Mouse (Mus musculus) forebrain, embryonic 14.5 days (tissue): ENCODE measurements at regions not wholly inside any gene's neighbourhood (a gene's known extent, or its start where the extent isn't known, plus 50 kb on each side); places are given as distances from the start of the nearest gene placed in this dataset.

Source experiments
- ATAC-seq: fragments of 200-750 bp; cut with Nextera tagmentation; 2 replicates; pipeline ENCODE4 v1.8.0; 2017; ENCODE audit warnings: mild to moderate bottlenecking, moderate library complexity
- DNase-seq: peaks from one replicate; pipeline ENCODE4 v3.0.0-alpha.2; 2015; ENCODE audit warnings: low spot score
- H3K27ac ChIP-seq: fragments of 300-500 bp; sonication (generic); 2 replicates; pipeline ENCODE4 v1.5.1; 2014; ENCODE audit warnings: low read depth, mild to moderate bottlenecking, control low read depth, low read length, moderate library complexity
- H3K27me3 ChIP-seq: fragments of 300-500 bp; sonication (generic); replicated peaks from 2 replicates; pipeline ENCODE4 v1.6.1; 2014; ENCODE audit warnings: low read length, control low read depth, mixed read lengths; ENCODE audit not compliant: control insufficient read depth, insufficient read depth
- H3K36me3 ChIP-seq: fragments of 300-500 bp; sonication (generic); 2 replicates; pipeline ENCODE4 v1.6.1; 2014; ENCODE audit warnings: low read length, control low read depth; ENCODE audit not compliant: control insufficient read depth, insufficient read depth
- H3K4me1 ChIP-seq: fragments of 300-500 bp; sonication (generic); 2 replicates; pipeline ENCODE4 v1.6.1; 2014; ENCODE audit warnings: antibody characterized with exemption, low read length, control low read depth; ENCODE audit not compliant: control insufficient read depth, insufficient read depth
- H3K4me2 ChIP-seq: fragments of 300-500 bp; sonication (generic); 2 replicates; pipeline ENCODE4 v1.6.1; 2014; ENCODE audit warnings: mild to moderate bottlenecking, control low read depth, low read length
- H3K4me3 ChIP-seq: fragments of 300-500 bp; sonication (generic); 2 replicates; pipeline ENCODE4 v1.5.1; 2014; ENCODE audit warnings: low read depth, low read length, control low read depth
- H3K9ac ChIP-seq: fragments of 300-500 bp; sonication (generic); 2 replicates; pipeline ENCODE4 v1.6.1; 2014; ENCODE audit warnings: mild to moderate bottlenecking, low read length, control low read depth, moderate library complexity
- H3K9me3 ChIP-seq: fragments of 300-500 bp; sonication (generic); replicated peaks from 2 replicates; pipeline ENCODE4 v1.6.1; 2016; ENCODE audit warnings: low read length, control low read depth, mixed read lengths; ENCODE audit not compliant: control insufficient read depth
- WGBS: fragments of 180-500 bp; shearing (Covaris S2); extraction: QIAGEN DNeasy Blood & Tissue Kit; methylation state at CpG from one replicate; pipeline ENCODE4 v1.1.7; 2014; 5-methylcytosine and 5-hydroxymethylcytosine counted together

- Histone ChIP-seq H3K36me3 (no peaks in the 10 kb centered on the region), H3K9ac (no peak overlapping the region), H3K4me1 (no peaks in the 10 kb centered on the region), H3K4me3 (no peak overlapping the region), H3K27ac (no peak overlapping the region), H3K27me3 (no peaks in the 10 kb centered on the region), H3K9me3 (no peaks in the 10 kb centered on the region), H3K4me2 (no peak overlapping the region)
- WGBS = 94% methylated on average over 1 of the region's 1 CpGs
- DNase-seq (no peak), ATAC-seq (no peak)
These were observed 177.6 kb upstream of the Map3k7 start for GRCm38 (mm10) chr4:31786284-31786683.

DNA sequence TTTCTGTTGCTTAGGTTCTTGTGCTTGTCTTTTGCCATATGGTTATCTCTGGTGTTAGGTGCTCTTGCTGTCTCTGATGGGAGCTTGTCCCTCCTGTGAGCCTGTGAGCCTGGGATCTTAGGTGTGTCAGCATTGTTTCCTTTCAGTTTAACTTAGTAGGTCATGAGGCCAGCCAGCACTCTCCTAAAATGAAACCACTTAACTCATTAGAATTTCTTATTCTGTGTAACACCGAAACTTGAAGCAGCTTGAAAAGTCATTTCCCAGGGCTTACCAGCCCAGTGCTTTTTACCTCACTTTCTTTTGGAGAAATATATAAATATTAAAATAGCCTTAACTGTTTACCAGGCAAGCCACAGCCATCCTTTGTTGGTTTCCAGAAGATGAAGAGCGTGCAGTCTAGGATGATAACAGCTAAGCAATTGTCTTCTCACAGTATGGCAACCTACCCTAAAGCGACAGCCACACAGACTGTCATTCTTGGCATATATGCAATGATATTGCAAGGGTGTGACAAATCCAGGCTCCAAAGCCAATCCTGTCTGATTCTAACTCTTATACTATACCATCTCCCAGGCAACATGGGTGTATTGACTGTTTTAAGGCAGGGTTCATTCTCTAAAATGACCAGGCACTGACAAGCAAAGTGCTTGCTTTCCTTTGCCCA lies 146.2 kb upstream of the Map3k7 start:
- H3K4me1 ChIP-seq = no peaks in the 10 kb centered on the region
- WGBS = 85% methylated on average over 3 of the region's 3 CpGs
- ATAC-seq = no peak
- H3K36me3 ChIP-seq = no peaks in the 10 kb centered on the region
- no peaks in the 10 kb centered on the region for H3K27me3 ChIP-seq
- no peak overlapping the region for H3K4me2 ChIP-seq
- H3K27ac ChIP-seq = no peak overlapping the region
- no peaks in the 10 kb centered on the region for H3K9me3 ChIP-seq
- H3K4me3 ChIP-seq = no peak overlapping the region
- no peak overlapping the region for H3K9ac ChIP-seq
- no peak for DNase-seq

DNA sequence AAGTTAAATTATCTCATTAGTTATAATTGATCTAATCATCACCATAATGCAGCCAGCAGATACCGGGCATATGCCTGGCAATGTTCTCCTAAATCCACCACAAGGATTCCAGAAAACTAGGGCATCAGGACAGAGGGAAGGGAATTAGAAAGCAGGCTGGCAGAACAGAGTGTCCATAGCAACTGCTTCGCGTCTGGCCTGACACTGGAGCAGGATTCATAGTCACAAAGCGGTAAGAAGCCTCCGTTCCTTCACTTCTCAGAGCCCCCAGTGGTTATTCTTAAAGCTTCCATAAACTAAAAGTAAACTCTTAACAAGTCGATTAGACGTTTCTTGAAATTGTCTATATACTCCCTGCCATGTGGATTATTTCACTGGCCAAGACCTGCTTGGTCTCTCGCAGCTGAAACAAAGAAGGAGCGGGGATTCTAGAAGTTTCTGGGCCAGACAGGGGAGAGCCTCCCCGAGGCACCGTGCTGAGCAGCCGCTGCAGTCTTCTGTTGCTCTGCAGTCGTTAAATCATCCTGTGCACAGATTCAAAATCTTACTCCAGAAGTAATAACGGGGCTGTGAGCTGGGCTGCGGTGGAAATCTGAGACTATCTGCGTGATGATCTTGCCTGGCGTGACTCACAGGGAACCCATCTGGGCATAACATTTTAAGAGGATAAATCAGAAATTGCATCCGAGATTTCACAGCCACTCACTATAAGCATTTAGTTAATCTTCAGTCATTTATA lies 144.2 kb upstream of the Map3k7 start:
- H3K36me3 ChIP-seq = no peaks in the 10 kb centered on the region
- DNase-seq (no peak), ATAC-seq (no peak)
- H3K4me2 ChIP-seq = no peak overlapping the region
- no peaks in the 10 kb centered on the region for H3K27me3 ChIP-seq
- H3K27ac ChIP-seq = no peak overlapping the region
- no peak overlapping the region for H3K4me3 ChIP-seq
- H3K9ac ChIP-seq = no peak overlapping the region
- 79% methylated on average over 18 of the region's 18 CpGs for WGBS
- peaks cover 3% of the 10 kb centered on the region; the same call in 1 of the 2 replicates for H3K4me1 ChIP-seq
- no peaks in the 10 kb centered on the region for H3K9me3 ChIP-seq

DNA sequence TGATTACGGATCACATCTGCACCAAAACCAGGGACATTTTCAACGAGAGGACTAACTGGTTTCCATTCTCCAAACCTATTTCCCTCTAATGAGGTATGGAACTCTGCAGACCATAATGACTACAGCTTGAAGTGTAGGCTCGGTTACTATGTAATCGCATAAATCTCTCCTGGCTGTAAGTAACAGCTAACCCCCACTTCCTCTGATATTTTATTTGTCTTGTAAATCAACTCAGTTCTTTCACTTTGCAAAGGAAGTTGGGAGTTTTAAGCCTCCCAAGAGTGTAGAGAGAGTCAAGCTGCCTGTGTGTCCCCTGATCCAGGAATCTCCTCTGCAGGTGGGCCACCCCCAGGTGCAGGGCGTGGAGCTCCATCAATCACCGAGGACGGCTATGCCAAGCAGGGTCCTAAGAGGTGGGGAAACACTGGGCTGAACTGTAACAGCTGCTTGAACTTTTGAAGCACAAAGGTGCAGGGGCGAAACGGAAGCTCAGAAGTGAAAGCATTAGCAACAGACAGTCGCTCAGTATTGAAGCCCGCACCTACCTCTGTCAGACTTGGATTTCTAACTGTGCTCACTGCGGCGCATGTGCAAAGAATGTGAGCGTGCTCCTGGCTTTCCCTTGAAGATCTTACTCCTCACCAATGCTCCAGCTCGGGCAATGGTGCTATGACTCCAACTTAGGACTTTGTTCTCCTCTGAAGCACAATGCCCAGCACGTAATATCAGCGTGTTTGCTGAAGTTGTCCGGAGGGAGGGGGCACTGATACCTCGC lies 140.1 kb upstream of the Map3k7 start:
- DNase-seq = peak; percentile 39
- Histone ChIP-seq H3K4me1 (peaks cover 3% of the 10 kb centered on the region; the same call in 1 of the 2 replicates), H3K9me3 (no peaks in the 10 kb centered on the region), H3K27me3 (no peaks in the 10 kb centered on the region), H3K9ac (no peak overlapping the region), H3K4me2 (peak overlapping the region; percentile 37), H3K27ac (no peak overlapping the region), H3K4me3 (no peak overlapping the region), H3K36me3 (no peaks in the 10 kb centered on the region)
- ATAC-seq = peak; percentile 49; the same call in 1 of the 2 replicates
- WGBS = 64% methylated on average over 19 of the region's 19 CpGs

DNA sequence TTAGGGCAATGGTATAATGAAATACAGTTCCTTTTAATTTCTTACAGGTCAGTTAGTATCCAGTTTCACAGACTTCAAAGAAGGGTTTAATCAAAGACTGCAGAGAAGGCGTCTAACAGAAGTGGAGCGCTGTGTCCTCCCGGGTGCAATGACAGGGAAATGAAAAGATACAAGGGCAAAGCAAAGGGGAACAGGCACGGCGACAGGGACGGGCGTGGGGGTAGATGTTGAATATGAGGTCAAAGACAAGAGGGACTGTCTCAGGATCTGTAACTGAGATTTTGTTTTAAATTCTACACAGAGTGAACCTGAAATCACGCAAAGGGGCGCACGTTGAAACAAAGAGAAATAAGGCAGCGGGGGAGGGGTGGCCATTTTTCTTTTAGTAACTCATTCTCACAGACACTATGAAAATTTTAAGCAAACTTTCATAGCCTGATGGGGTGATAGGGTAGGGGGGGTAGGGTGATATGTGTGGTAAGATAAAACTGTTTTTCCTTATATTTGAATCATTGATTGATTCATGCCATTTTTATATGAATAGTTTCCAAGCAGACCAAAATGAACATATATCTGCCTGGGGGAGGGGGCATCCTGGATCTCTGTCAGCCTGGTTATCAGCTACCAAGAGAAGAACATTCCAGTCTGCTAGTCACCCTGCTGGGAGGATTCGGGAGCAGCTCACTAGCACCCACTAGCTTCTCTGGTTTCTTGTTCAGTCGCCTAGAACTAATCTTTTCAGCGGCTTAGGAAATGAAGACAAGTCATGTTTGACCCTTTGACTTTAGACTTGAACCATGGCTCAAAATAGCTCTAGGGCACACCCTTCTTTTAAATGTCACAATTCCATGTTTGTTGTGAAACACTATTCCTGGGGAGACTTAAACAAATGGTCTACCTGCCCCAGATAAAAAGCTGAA lies 139.1 kb upstream of the Map3k7 start:
- Histone ChIP-seq H3K4me1 (peaks cover 3% of the 10 kb centered on the region; the same call in 1 of the 2 replicates), H3K9me3 (no peaks in the 10 kb centered on the region), H3K9ac (peak overlapping the region; percentile 35; the same call in 1 of the 2 replicates), H3K36me3 (no peaks in the 10 kb centered on the region), H3K27me3 (no peaks in the 10 kb centered on the region), H3K4me2 (peak overlapping the region; percentile 37), H3K27ac (no peak overlapping the region), H3K4me3 (peak overlapping the region; percentile 11)
- ATAC-seq (0 out of 2 replicates have a peak, but pooled peaks have one; percentile 21), DNase-seq (no peak)
- 46% methylated on average over 14 of the region's 14 CpGs for WGBS

DNA sequence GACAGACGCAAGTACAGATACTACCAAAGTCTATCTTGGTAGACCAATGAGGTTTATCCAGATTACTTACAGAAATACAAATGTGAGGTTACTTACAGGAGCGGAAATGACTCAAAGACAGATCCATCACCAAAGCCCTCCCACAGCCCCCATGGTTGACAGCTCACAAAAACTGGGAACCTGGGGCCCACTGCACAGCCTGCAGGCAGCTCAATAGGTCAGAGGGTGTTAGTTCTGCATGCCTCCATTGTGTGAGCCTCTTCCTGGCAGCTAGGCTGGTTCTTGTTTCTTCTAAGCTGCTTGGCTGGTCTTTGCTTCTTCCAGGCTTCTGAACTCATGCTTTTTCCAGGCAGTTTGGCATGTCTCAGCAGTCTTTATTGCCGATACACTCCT lies 138.5 kb upstream of the Map3k7 start:
- Histone ChIP-seq H3K27ac (no peak overlapping the region), H3K4me3 (no peak overlapping the region), H3K4me2 (no peak overlapping the region), H3K36me3 (no peaks in the 10 kb centered on the region), H3K9me3 (no peaks in the 10 kb centered on the region), H3K9ac (no peak overlapping the region), H3K4me1 (peaks cover 3% of the 10 kb centered on the region; the same call in 1 of the 2 replicates), H3K27me3 (no peaks in the 10 kb centered on the region)
- WGBS = 77% methylated on average over 3 of the region's 3 CpGs
- DNase-seq (no peak), ATAC-seq (no peak)

GRCm38 (mm10) chr4:31826661-31827060 lies 137.2 kb upstream of the Map3k7 start:
- no peak overlapping the region for H3K9ac ChIP-seq
- WGBS = 47% methylated on average over 8 of the region's 8 CpGs
- H3K4me2 ChIP-seq = no peak overlapping the region
- H3K27me3 ChIP-seq = no peaks in the 10 kb centered on the region
- ATAC-seq = peak; percentile 25; the same call in 1 of the 2 replicates
- no peak overlapping the region for H3K4me3 ChIP-seq
- H3K27ac ChIP-seq = no peak overlapping the region
- H3K4me1 ChIP-seq = peaks cover 3% of the 10 kb centered on the region; the same call in 1 of the 2 replicates
- no peak for DNase-seq
- no peaks in the 10 kb centered on the region for H3K36me3 ChIP-seq
- no peaks in the 10 kb centered on the region for H3K9me3 ChIP-seq

- ATAC-seq (no peak), DNase-seq (no peak)
- Histone ChIP-seq H3K27ac (no peak overlapping the region), H3K4me2 (no peak overlapping the region), H3K4me1 (peaks cover 3% of the 10 kb centered on the region; the same call in 1 of the 2 replicates), H3K4me3 (no peak overlapping the region), H3K36me3 (no peaks in the 10 kb centered on the region), H3K9me3 (no peaks in the 10 kb centered on the region), H3K27me3 (no peaks in the 10 kb centered on the region), H3K9ac (no peak overlapping the region)
- 81% methylated on average over 7 of the region's 7 CpGs for WGBS
These were observed 136.6 kb upstream of the Map3k7 start for GRCm38 (mm10) chr4:31827266-31827665.
